Comparison of ENCODE assay signal across 18 mouse cellular contexts in the genomic region with DNA sequence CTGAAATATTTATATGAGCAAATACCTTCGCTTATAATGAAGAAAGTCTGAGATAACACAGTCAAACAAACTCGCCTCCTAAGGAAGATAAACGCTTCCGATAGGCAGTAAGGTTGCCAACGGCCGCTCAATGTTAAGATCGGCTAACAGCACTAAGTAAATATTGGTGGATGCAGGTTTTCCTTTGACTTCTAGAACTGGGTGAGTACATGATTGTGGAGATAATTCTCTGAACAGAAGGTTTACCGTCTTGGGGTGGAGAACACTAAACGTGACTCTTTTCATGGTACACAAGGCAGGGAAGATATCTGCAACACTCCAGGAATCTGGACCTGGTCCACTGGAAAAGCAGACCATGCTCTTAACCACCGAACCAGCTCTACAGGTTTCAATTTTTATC. TPM values are rescaled to one million over a fixed set of nuclear protein-coding genes. Genes with fewer than 3 reads are reported as not detected.
"Had no signal": no experiment of that assay in that cellular context is flagged by ENCODE, and none has a peak within 500 bp of the region (broad histone marks: within the 10 kb centered on the region; RNA-seq: fewer than 3 reads in every experiment).

No protein-coding gene starts in this region.

- H3K9me3 ChIP-seq: hindbrain, embryonic 15.5 days; limb, embryonic 12.5 days; liver, embryonic 13.5 days; midbrain, embryonic 12.5 days; neural tube, embryonic 15.5 days had no signal

- DNase-seq: kidney, adult 18-20 months; liver; liver, embryonic 13.5 days; liver, postnatal 0 days; right cerebral cortex, adult 18-20 months; right cerebral cortex, postnatal 25 days; thymus, postnatal 36 days had no signal

- H3K4me3 ChIP-seq: hindbrain, embryonic 15.5 days; layer of hippocampus, adult 2 months; limb, embryonic 12.5 days; liver, embryonic 13.5 days; megakaryocyte, embryonic 14.5 days; midbrain, embryonic 12.5 days; neural tube, embryonic 15.5 days had no signal

- ATAC-seq: liver, postnatal 0 days; midbrain, embryonic 16.5 days had no signal

- H3K9ac ChIP-seq: hindbrain, embryonic 15.5 days; limb, embryonic 12.5 days; liver, embryonic 13.5 days; liver, postnatal 0 days; midbrain, embryonic 12.5 days; neural tube, embryonic 15.5 days had no signal

- H3K27ac ChIP-seq: hindbrain, embryonic 15.5 days; layer of hippocampus, adult 2 months; limb, embryonic 12.5 days; liver, embryonic 13.5 days; macrophage; midbrain, embryonic 12.5 days; neural tube, embryonic 15.5 days had no signal

- H3K27me3 ChIP-seq: hindbrain, embryonic 15.5 days; limb, embryonic 12.5 days; liver, embryonic 13.5 days; megakaryocyte, embryonic 14.5 days; midbrain, embryonic 12.5 days; neural tube, embryonic 15.5 days had no signal

- H3K36me3 ChIP-seq: hindbrain, embryonic 15.5 days; limb, embryonic 12.5 days; liver, embryonic 13.5 days; midbrain, embryonic 12.5 days; neural tube, embryonic 15.5 days had no signal

- H3K4me1 ChIP-seq: hindbrain, embryonic 15.5 days; limb, embryonic 12.5 days; liver, embryonic 13.5 days; megakaryocyte, embryonic 14.5 days; midbrain, embryonic 12.5 days; neural tube, embryonic 15.5 days had no signal

- H3K4me2 ChIP-seq: hindbrain, embryonic 15.5 days; limb, embryonic 12.5 days; liver, embryonic 13.5 days; midbrain, embryonic 12.5 days; neural tube, embryonic 15.5 days had no signal

RNA-seq across cellular contexts. Expression of a gene that starts 52.6 kb away (rescaled TPM):
- polyA plus RNA-seq: hindbrain, embryonic 15.5 days; limb, embryonic 12.5 days; liver, embryonic 13.5 days; liver, postnatal 0 days; macrophage; midbrain, embryonic 12.5 days; midbrain, embryonic 16.5 days; neural tube, embryonic 11.5 days; neural tube, embryonic 15.5 days; small intestine, adult 2 months; thymus, postnatal 0 days had no signal
